Comparison of ENCODE assay signal across 16 mouse cellular contexts in genomic region chr9:89278207-89278606, GRCm38 (mm10).
"Had no signal": no experiment of that assay in that cellular context is flagged by ENCODE, and none has a peak within 500 bp of the region (broad histone marks: within the 10 kb centered on the region; RNA-seq: fewer than 3 reads in every experiment).

No protein-coding gene starts in this region.

- H3K9me3 ChIP-seq: liver, embryonic 13.5 days; midbrain, embryonic 15.5 days; neural tube, embryonic 13.5 days had no signal

- ATAC-seq: intestine, postnatal 0 days; midbrain, embryonic 15.5 days had no signal

- H3K4me1 ChIP-seq: liver, embryonic 13.5 days; midbrain, embryonic 15.5 days had no signal

- DNase-seq: kidney, adult 2 months; kidney, postnatal 25 days; liver, embryonic 13.5 days; lung, adult 2 months; lung, postnatal 14 days; lung, postnatal 4 days; retina, postnatal 1 day; thymus, adult 2 months; thymus, postnatal 14 days; thymus, postnatal 4 days had no signal

- H3K4me3 ChIP-seq: liver, embryonic 13.5 days; midbrain, embryonic 15.5 days; myocyte; neural tube, embryonic 13.5 days had no signal

- H3K36me3 ChIP-seq: liver, embryonic 13.5 days; midbrain, embryonic 15.5 days; neural tube, embryonic 13.5 days had no signal

- H3K9ac ChIP-seq: liver, embryonic 13.5 days; midbrain, embryonic 15.5 days; neural tube, embryonic 13.5 days had no signal

- H3K27ac ChIP-seq: kidney, postnatal 0 days; liver, embryonic 13.5 days; midbrain, embryonic 15.5 days; neural tube, embryonic 13.5 days had no signal

- H3K27me3 ChIP-seq: liver, embryonic 13.5 days; midbrain, embryonic 15.5 days; neural tube, embryonic 13.5 days had no signal

- H3K4me2 ChIP-seq: liver, embryonic 13.5 days; midbrain, embryonic 11.5 days; midbrain, embryonic 15.5 days; neural tube, embryonic 13.5 days had no signal
